Mouse (Mus musculus) CD4-positive helper T cell, adult 2 months (primary cell): ENCODE results near the gene Kctd14.
A peak's percentile ranks its signal among the peaks of the same experiment; 100 is the strongest.
"Not testable (repeated sequence)": the region's sequence is repeated elsewhere in the genome, so short reads cannot be mapped to it uniquely, and the experiment has no call there.

Experiments
- DNase-seq: peaks from one replicate; pipeline ENCODE4 v3.0.0-alpha.2; 2012; ENCODE audit warnings: low read depth, missing footprints, low spot score

The Kctd14 gene

DNA sequence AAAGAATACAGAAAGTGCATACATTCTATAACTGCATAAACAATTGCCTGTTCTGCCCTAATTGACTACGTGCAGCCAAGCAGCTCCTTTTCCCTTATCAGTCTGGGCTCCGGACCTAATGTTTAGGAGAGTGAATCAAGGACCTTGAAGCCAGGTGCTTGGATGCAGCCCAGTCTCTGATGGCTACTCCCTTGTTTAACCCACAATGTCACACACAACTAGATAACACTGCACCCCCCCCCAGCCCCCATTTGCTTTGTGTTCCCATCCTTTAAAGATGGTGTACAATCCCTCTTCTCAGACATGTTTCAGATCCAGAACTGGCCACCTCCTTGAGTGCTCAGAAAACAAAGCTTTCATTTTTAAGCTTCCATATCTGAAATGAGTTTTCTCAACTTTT, at the start of gene Kctd14:
Gene Kctd14 (plus strand): TSS at position 301 of the 400 bp plus-strand sequence.
- not testable (repeated sequence) for DNase-seq

DNA sequence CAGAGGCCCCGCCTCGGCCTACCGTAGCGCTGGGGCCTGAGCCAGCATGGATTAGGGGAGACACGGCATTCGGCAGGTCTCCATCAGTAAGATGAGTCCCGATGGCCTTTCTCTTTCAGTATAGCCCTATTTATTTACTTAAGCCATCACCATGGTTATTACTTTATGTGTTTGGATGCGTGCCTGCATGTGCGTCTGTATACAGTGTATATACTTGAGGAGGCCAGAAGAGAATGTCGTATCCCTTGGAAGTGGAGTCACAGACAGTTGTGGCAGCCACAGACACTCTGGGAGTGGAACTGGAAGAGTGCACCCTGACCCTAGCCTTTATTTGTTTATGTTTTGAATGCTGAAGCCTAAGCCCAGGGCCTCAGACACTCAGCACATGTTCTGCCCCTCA, 44.0 kb upstream of the Kctd14 start:
- DNase-seq = no peak

DNA sequence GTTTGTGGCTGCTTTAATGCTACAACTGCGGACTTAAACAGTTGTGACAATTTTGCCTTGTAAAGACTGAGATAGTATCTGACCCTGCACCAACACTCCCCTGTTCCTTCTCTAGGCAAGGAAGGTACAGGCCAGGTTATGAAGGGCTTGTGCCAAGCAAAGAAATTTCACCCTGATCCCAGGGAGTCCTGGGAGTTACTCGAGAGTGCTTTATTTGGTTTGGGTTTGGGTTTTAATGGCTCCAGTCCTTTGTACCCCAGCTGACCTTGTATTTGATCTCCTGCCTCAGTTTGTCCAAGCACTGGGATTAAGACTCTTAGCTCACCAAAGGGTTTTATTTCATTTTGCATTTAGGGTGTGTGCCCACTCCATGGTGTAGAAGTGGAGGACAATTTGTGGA, 40.0 kb upstream of the Kctd14 start:
- DNase-seq = no peak

- no peak for DNase-seq
Measured at GRCm38 (mm10) chr7:97411575-97411974, 39.5 kb upstream of the Kctd14 start.

- DNase-seq = no peak
Measured at GRCm38 (mm10) chr7:97413981-97414380, 37.1 kb upstream of the Kctd14 start.

DNA sequence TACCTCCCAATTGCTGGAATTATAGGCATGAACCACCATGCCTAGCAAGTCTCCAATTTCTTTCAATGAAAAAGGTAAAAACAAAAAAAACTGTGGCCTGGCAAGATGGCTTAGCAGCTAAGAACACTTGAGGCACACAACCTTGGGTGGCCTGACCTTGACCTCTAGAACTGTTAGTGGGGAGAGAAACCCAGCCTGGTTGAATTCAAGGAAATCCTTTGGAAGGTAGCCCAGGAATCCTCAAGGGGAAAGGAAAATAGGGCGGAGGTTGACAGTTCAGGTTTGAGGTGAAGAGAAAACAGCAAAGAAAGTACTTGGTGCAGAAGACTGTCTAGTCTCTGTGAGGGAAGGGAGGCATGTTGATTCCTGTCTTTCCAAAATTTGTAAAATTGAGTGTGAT, 36.7 kb upstream of the Kctd14 start:
- no peak for DNase-seq

DNA sequence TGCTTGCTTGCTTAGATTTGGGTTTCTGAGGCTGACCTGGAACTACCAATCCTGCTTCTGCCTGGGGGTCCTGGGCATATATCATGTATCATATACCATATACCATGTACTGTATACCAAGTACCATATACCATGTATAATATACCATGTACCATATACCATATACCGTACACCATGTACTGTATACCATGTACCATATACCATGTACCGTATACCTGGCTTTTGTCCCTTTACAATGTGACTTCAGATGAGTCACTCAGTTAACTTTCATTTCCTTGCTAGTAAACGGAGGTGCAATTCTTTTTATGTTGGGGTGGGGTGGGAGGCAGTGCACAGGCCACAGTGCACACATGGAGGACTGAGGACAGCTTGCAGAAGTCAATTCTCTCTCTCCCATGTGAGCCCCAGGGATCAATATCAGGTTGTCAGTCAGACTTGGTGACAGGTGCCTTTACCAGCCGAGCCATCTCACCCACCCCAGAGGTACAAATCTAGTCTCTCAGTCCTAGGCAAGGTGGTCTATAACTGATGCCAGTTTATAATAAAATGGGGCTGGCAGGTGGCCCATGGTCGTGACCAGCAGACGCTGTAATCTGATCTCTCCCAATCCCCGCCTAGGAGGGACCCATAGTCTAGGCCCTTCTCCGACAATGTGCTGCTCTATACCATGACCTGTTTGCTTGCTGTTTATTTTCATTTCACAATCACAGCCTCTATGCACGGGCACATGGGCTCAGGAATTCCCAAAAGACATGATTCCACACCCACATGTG, 36.0 kb upstream of the Kctd14 start:
- no peak for DNase-seq

DNA sequence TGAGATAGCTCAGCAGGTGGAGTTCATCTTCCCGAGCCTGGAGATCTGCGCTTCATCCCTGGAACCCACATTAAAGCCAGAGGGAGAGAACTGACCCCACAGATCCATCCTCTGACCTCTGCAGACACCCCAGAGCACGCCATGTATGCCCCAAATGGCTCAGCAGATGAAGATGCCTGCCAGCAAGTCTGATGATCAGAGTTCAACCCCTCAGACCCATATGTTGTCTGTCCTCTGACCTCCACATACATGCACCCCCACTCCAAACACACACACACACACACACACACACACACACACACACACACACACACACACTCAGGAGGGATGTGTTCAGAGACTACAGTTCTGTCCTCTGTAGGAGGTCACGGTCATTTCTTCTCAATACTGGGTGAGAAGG, 34.6 kb upstream of the Kctd14 start:
- no peak for DNase-seq

DNA sequence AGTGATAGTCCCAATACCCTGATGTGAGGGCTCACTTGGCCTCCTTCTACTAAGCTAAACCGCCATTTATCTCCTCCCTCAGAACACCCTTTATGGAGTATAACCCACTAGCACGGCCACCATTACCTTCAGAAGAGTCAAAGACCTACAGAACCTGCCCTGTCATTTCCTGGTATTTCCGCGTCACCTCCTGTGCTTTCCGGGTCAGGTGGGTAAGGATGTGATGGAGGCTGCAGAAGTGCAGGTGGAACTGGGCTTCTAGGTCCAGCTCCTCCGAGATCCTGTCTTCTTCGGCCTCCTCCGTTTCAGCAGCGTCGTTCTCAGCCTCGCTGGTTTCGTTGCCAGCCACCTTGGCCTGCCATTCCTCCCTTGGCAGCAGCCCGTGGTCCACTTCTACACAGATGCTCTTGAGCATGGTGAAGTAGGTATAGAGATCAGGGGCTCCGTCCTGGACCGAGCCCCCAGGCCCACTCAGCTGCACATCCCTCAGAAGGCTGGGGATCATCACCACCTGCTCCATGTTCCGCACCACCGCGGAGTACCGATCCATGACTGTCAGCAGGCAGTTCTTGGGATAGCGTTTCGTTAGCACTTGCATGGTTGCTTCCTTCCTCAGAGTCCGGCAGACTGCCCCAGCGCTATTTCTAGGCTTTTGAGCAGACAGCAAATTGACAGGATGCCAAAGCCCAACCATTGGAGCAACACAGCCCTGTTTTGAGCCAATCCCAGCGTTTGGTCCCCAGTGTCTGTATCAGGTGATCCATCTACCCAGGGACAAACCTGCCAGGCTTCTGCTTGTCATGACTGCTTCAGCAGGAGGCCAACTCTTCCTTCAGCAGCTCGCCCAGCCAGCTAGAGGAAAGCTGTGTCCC, 34.0 kb upstream of the Kctd14 start, which contains the start of gene Thrsp:
Gene Thrsp (minus strand): TSS at position 825 of the 872 bp plus-strand sequence.
- no peak for DNase-seq

DNA sequence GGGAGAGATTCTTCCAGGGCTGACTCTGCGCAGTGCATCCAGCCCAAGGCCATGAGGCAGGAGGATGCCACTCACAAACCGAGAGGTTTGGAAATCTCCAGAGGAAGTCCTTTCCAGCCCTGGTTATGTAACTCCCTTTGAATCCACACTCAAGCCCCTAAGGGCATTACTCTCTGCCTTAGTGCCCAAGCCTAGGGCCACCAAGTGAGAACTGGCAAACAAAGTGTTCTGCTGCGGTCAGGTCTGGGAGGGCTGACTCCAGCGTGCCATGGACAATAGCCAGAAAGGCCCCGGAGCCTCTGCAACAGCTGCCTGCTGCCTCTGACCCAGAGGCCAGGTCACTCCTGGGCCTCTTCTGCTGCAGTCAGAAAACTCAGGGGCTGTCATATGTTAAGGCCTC, 32.4 kb upstream of the Kctd14 start:
- no peak for DNase-seq

DNA sequence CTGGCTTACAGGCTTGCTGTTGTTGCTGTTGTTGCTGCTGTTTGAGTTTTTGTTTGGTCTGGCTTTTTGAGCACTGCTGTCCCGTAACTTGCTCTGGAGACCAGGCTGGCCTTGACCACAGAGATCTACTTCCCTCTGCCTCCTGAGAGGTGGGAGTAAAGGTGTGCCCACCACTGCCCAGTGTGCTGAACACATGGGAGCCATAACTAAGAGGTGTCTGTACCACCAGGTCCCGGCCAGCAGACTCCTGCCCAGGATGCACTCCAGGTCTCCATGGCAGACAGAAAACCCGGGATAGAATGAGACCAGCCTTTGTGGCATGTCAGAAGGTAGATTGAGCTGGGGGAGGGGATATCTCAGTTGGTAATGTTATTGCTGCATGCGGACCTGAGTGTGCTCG, 32.0 kb upstream of the Kctd14 start:
- no peak for DNase-seq

GRCm38 (mm10) chr7:97420406-97420805, 30.7 kb upstream of the Kctd14 start:
- no peak for DNase-seq

- DNase-seq = no peak
Measured at GRCm38 (mm10) chr7:97420958-97421651, 30.0 kb upstream of the Kctd14 start.

- no peak for DNase-seq
Measured at GRCm38 (mm10) chr7:97423754-97424153, 27.4 kb upstream of the Kctd14 start.

DNA sequence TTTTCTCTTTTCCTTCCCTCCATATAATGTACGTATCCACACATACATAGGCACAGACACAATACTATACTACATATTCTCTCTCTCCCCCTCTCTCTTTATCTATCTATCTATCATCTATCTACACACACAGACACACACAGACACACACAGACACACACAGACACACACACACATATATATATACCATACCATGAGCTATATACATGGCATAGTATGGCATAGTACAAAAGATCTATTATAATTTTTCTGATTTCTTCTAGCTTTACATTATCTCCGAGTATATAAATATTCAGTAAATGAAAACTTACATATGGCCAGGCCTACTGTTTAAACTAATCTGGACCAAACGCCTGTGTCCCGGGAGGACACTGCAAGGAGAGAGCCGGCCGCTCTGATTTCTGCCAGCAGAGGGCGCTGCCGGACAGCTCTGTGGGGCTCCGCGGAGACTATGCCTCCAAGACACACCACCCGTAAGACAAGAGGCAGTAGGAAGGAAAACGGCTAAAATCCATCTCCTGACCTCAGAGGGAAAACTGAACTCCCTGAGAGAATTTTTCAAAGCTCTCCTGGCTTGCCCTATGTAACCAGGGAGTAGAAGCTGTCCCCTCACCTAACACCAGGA, 26.4 kb upstream of the Kctd14 start:
- peak; percentile 74 for DNase-seq

DNA sequence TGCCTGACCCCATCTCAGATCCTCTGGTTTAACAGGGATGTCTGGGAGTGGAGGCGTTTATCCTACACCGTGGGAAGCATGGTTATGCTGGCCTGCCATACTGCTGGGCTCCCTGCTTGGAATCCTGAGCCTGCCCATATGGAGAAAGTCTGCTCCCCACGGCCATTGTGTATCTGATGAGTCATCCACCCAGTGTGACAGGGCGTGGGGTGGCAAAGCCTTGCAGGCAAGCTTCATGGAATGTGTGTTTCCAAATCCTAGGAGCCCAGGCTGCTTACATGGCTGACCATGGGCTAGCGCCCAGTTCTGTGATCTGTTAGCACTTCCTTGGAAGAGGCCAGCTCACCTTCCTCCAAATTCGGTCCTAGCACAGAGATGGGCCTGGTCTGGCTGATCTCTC, 24.6 kb upstream of the Kctd14 start:
- DNase-seq = no peak

DNA sequence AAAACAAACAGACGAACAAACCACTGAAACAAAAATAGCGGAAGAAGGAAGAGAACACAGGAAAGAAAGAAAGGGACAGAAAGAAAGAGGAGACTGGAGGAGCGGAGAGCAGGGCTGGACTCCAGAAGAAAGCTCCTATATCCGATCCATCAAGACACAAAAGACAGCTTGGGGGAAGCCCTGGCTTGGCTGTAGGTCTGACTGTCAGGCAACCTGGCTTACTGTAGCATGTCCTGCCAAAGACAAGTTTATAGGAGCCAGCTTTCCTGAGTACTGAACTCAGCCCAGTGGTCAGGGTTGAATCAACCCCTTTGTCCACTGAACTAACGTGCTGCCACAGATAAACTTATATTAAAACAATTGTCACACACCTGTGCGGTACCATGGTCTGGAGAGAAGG, 23.8 kb upstream of the Kctd14 start:
- no peak for DNase-seq

DNA sequence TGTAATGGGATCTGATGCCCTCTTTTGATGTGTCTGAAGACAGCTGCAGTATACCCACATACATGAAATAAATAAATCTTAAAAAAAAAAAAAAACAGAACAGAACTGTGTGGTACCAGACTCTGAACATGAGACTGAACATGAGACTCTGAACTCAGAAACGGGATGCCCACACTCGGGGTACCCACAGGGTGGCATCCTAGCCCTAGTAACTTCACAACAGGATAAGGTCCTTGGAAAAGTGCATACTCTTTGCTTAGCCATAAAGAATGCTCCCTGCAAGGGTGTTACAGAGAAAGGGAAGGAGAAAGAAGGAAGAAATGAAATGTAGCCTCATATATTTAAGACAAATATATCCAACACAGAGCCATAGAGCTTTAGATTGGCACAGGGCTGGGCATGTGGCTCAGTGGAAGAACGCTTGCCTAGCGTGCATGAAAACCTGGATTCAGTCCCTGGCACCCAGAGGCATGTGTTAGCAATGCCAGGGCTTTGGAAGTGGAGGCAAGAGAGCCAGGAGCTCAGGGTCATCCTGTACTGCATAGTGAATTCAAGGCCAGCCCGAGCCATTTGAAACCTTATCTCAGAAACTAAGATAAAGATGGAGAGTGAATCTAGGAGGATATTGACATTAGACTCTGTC, 23.2 kb upstream of the Kctd14 start:
- DNase-seq = no peak

DNA sequence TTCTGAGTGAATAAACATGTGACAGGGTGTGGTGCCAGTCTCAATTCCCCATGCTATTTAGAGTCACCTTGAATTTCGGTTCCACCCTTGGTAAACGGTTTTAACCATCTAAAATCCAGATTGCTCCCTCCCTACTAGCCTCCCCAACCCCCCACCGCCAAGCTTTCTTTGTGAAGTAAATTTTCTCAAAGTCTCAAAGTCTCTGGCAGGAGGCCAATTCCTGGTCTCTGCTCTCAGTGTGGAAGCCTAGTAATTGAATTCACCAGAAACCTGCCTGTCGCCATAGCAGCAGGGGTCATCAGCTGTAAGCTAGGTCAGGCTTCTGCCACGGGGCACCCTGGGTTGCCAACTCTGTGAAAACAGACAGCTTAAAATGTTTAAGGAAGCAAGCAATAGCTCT, 21.4 kb upstream of the Kctd14 start:
- DNase-seq = no peak

DNA sequence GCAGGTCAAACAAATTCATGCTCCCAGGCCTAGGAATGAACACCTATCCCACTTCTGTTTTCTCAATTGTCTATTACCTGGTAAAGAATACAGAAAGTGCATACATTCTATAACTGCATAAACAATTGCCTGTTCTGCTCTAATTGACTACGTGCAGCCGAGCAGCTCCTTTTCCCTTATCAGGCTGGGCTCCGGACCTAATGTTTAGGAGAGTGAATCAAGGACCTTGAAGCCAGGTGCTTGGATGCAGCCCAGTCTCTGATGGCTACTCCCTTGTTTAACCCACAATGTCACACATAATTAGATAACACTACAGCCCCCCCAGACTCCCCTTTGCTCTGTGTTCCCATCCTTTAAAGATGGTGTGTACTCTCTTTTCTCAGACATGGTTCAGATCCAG, 17.6 kb upstream of the Kctd14 start:
- DNase-seq = not testable (repeated sequence)

- DNase-seq = no peak
Measured at GRCm38 (mm10) chr7:97434517-97434916, 16.6 kb upstream of the Kctd14 start.
